Mouse (Mus musculus) WW6 (cell line): ENCODE results near the gene Ctnnd1.
"Not testable (repeated sequence)": the region's sequence is repeated elsewhere in the genome, so short reads cannot be mapped to it uniquely, and the experiment has no call there.

Experiments
- DNase-seq: peaks from one replicate; pipeline ENCODE4 v3.0.0-alpha.2; 2013; ENCODE audit warnings: low read depth, low spot score

The Ctnnd1 gene

DNA sequence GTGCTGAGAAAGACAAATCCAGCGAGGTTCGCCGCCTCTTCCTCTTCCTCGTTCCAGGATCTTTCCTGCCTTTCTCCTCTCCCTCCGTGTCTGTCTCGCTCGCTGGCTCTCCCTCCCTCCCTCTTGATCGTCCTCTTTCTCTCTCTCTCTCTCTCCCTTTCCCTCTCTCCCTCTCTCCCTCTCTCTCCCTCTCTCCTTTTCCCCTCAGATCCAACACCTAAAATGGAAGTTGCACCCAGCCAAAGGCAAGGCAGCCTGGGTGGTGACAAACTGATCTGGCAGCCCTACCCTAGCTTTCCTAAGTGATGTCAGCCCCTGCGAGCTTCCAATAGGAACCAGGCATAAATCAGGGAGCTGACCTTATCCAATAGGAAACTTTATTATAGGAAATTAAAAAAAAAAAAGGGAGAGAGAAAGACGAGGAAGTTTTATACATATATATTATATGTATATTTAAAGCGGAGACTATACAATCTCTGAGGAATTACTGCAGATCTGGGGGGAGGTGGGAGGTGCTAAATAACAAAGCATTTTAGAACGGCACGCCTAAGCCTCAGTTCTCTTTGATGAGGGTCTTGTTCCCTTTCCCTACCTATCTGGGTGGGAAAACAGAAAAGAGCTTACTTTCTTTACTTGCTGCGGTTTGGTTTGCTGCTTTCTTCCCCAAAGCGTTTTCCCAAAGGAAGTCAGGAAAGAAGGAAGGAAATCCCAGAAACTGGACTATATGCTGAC is at the start of gene Ctnnd1:
Ctnnd1 (minus strand) TSS at position 302 of the 732 bp plus-strand sequence.
- peak; percentile 59 for DNase-seq

DNA sequence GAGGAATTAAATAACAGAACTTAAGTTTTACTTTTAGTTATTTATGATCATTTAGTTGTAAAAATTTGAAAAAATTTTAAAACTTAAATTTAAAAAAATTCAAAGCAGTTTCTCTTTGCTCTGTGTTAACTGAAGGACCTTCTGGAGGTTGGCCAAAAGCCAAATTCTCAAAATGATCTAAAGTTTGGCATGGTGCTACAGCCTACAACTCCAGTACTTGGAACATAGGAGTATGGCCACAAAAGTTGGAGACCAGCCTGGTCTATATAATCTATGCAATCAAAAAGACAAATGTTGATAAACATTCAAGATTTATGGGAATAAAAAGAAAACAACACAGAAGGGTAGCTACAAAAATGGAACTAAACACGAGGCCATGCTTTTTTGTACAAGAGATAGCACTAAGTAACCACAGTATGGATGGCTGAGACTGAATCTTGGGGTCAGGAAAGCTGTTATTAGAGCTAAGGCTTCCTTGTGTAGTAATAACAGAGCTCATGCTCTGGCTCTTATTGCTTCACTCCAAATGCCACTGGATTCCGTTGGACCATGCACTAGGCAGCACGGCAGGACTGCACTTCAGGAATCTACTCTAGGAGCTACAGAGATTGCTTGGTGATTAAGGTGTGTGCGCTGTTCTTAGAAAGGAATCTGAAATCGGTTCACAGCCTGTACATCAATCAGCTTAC is 44.6 kb upstream of the Ctnnd1 start:
- no peak for DNase-seq

DNA sequence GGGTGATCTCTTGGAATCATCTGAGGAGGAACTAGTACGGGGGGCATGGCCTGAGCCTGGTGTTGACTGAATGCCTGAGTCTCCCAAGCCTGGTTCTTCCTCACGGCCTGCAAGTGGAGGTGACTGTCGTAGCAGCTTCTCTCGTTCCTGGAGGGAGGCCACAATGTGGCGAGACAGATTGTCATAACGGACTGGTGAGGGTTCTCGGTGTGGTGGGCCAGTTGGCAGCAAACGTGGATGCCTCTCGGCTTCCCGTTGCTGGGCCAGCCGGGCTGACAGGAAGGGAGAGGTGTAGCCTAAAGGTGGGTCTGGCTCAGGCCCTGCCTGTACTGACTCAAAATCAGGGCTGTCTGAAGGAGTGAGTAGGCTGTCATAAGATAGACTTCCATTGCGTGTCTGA is 39.5 kb upstream of the Ctnnd1 start:
- no peak for DNase-seq

DNA sequence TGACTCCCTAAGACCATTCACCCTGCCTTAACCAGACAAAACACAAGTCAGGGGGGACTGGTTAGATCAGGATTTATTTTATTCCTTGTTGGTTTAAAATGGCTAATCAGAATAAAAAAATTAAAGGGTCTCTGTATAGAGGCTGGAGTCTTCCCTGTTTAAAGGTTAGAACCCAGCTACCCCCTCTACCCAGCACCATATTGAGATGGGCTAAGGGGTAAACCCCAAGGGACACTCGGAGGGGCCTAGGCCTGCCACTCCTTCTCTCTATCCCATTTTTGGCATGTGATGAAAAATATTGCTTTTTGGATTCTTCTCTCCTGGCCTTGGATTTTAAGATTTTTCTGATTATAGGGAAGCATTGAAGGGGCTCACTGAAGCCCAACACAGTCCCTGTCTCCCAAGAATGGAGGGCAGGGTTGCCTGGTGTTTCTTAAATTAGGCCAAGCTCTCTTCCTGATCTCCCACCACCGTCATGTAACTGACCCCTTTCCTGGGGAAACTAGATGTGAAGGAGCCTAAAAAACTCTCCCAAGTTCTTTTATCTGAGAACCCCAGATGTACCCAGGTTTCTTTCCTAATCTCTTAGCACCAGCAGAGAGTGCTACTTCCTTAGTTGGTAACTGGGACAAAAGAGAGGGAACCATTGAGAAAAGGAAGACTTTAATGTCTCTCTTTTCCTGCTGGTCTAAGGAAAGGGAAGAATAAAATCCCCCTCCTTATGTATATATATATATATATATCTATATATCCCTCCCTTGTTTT is 37.7 kb upstream of the Ctnnd1 start:
- DNase-seq = no peak

DNA sequence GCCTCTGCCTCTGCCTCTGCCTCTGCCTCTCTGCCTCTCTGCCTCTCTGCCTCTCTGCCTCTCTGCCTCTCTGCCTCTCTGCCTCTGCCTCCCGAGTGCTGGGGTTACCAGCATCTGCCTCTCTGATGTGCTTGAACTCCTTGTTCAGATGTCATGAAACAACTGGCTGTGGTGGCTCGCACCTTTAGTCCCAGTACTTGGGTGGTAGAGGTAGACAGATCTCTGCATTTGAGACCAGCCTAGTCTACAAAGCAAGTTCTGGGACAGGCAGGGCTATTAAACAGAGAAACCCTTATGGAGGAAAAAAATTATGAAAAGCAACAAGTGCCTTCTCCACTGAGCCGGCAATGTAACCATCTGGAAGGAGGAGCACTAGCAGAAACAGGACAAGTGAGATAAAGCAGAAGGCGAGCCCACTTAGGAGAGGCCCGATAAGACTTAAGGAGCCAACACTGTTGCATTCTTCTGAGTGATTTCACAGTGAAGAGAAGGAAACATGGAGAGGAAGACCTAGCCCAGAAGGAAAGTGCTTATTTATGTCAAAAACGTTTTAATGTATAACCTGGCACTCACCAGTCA is 32.1 kb upstream of the Ctnnd1 start:
- DNase-seq = no peak

DNA sequence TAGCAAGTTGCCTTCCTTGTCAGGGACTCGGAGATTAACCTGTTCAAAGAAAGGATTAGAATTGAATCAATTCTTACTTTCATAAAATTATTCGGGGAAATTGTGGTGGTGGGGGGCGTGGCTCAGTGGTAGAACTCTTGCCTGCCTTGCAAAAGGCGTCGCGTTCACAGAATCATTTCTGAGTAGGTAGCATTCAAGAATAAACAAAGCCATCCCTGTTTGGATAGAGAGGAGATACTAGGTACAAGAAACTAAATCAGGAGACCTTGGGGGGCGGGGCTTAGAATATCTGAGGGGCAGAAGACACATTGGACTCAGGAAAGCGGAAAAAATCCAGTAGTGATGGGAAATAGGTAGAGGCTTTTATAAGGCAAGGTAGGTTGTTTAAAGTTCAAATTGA is 28.5 kb upstream of the Ctnnd1 start, which contains the start of gene Tmx2:
Tmx2 (minus strand) TSS at position 125 of the 400 bp plus-strand sequence.
- no peak for DNase-seq

DNA sequence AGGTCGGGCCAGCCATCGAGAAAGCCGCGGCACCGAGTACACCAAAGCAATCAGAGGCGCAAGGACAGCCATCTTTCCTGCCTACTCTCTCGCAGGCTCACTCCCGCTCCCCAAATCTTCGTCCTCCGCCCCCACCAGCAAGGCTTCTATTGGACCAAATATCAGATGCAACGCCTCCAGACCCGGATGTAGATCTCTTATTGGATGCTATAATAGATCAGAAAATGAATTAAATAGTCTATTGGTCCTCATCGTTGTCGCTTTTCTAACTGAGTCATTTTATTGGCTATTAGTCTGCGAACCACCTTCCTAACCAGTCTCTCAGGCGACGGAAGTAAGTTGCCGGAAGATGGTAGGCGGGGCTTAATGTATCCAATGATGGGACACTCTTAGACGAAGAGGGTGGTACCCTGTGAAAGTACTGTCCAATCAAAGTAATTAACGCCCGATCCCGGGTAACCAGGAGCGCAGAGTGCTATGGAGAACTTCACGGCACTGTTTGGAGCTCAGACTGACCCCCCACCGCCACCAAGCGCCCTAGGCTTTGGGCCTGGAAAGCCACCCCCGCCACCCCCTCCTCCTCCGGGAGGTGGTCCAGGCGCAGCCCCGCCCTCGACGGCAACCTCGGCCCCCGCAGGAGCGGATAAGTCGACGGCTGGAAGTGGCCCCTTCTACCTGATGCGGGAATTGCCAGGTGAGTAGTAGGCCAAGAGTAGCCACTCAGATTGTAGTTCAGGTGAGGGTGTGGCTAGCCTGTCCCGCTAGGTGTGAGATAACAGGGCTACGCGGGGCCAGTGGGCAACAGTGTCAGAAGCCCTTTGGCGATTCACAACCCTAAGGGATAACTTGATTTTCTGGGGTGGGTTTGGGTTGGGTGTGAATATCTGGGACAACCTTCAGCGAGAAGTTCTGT is 27.7 kb upstream of the Ctnnd1 start, which contains the start of the genes Gm28635 and Med19:
Gm28635 (minus strand) TSS at position 74 of the 913 bp plus-strand sequence.
Med19 (plus strand) TSS at position 435 of the 913 bp plus-strand sequence.
- DNase-seq = peak; percentile 96

DNA sequence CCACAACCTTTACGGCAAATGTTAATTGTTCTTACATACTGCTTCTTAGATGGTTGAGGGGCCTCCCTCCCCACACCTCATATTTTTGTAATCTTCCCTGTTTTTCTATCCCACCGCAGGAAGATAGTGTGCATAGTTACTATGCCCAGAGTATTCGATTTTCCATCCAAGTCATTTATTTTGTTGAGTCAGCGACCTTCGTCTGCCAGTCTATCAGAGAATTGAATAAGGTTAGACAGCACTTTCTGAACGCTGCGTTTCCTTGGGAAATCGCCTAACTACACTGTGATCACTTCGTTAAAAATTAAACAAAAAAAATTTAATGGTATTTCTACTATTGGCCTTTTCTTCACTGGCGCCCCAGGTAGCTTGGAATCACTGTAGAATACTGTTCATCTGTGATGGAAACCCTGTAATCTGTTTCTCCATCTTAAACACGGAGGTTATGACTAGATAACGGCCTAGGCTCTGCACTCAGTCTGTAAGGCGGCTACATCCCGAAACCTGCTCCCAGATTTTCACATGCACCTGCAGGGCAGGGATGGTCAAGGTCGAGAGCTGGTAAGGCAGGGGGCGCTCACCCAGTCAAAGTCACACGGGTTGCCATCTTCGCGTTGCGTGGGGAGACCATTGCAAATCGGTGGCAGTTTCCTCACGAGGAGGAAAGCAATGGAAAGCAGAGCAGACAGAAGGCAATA is 26.9 kb upstream of the Ctnnd1 start:
- no peak for DNase-seq

DNA sequence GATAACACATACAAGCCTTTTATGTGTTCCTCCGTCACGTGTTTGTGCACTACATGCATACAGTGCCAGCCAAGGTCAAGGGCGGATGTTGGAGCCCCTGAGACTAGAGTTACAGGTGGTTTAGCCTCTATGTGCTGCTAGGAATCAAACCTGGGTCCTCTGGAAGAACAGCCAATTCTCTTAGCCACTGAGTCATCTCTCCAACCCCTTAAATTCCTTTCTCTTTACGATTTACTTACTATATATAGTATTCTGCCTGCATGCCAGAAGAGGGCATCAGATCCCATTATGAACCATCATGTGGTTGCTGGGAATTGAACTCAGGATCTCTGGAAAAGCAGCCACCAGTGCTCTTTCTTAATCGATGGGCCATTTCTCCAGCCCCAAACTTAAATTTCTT is 21.0 kb upstream of the Ctnnd1 start:
- not testable (repeated sequence) for DNase-seq

DNA sequence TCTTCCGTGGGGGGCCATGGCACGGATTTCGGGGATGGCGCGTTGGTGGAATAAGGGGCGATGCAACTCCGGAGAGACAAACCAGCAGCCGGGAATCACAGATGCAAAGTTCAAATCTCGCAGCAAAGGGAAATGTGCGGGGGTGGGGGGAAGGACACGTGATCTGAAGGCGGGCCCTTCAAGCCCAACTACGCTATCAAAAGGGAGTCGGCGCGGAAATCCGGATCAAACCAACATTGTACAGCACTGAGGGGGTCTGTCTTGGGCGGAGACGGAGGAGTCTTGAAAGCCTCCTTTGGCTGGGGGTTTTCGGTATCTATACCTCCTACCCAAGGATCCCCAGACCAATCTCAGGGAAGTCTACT is 20.0 kb upstream of the Ctnnd1 start, which contains the start of gene Selenoh:
Selenoh (minus strand) TSS at position 202 of the 365 bp plus-strand sequence.
- peak; percentile 93 for DNase-seq

DNA sequence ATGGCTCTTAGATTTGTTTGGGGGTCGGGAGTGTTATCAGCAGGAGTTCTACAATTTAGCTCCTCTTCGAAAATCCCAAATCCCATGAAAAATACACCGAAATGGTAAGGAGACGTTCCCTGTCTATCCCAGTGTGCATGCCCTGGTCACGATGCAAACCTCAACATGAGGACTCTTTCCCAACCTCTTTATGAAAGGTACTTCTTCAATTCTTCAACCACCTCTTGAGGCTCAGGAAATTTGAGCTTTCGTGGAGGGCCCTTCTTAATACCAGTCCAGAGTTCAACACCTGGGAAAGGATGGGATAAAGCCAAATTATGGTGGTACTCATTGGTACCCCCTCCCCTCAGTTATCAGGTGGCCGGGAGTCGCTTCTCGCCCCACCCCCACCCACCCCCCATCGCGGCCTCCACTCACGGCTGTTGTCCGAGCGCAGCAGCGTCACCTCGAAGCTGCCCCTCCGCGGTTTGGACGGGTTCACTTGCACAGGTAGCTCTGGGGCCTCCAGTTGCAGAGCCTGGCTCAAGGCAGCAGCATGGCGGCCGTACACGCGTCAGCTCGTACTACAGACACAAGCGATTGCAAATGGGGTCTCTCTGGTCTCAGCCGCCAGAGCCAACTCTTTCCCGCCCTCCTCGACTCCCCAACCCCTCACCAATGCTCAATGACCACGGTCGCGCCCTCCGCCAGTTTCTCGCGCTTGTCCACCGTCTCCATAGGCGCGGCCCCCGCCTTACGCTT is 19.4 kb upstream of the Ctnnd1 start:
- DNase-seq = no peak

DNA sequence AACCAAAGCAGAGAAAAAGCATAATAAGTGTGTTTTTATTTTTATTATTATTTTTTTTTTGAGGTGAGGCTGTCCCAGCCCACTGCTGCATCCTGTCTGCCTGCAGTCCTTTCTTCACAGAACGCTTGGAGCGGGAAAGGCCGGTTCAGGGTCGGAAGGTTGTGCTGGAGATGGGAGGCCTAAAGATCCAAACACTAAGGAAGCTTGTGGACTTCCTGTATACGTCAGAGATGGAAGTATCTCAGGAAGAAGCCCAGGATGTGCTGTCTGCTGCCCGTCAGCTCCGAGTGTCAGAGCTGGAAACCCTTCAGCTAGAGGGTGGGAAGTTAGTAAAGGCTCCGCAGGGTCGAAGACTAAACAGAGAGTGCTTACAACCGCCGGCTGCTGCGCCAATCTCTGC is 15.5 kb upstream of the Ctnnd1 start:
- no peak for DNase-seq

DNA sequence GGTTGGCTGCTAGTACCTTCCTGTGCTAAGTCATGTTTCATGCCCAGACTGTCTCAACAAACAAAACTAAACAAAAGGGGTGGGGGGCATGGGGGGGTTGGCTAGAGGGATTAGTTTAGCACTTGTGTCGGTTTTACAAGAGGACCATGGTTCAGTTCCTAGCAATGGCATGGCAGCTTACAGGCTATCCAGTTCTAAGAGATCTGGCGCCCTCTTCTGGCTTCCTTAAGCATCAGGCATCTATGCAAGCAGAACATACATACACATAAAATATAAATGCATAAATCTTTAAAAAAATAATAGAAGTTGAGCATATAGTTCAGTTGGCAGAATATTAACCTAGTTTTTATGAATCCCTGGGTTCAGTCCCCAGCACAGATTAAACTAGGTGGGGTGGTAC is 12.3 kb upstream of the Ctnnd1 start:
- DNase-seq = no peak

DNA sequence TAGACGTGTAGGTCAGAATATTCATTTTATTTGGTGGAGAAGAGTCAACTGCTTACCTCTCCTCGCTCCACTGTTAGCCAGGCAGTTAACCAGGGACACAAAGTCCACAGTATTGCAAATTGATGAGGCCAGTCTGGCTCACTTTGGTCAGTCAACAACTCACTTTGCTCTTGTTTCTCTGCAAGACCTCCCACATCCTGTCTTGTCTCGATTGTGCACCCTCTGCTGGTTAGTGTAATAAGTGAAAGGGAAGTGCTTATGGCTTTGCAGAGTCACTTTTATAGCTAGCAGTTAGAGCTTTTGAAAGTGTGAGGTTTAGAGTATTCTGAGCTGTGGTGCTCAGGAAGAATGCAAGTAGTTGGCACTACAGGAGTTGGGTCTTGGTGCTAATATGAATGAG is 9.7 kb upstream of the Ctnnd1 start:
- no peak for DNase-seq

DNA sequence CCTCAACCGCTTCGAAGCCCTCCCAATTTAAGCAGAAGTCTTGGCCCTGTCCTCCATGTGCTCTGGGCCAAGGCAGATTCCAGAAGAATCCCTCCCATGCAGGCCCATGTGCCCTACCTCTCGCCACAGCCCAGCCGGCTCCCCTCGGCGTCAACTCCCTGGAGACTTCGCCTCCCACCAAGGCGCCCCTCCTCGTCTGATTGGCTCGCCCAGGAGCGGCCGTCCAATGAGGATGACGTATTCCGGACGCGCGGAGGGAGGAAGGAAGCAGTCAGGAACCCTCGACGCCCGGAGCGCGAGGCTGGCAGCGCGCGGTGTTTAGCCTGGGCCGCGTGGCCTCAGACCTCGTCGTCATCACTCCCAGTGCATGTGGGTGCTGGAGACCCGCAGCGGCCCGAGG is 8.2 kb upstream of the Ctnnd1 start, which contains the start of gene Btbd18:
Btbd18 (plus strand) TSS at position 274 of the 400 bp plus-strand sequence.
- DNase-seq = no peak

DNA sequence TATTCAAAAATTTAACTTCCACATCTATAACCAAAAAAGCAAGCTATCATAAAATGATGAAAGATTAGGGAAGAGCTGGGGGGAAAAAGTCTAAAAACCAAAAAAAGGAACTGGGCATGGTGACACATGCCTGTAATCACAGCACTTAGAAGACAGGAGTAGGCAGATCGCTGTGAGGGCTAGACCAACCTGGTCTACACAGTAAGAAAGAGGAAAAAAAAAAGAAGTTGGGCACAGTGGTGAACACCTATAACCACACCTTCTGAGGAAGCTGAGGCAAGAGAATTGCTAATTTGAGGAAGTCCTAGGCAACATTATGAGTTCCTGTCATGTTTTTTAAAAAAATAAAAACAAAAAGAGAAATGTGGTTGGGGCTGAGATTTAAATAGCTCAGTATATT is 5.3 kb upstream of the Ctnnd1 start:
- DNase-seq = no peak

DNA sequence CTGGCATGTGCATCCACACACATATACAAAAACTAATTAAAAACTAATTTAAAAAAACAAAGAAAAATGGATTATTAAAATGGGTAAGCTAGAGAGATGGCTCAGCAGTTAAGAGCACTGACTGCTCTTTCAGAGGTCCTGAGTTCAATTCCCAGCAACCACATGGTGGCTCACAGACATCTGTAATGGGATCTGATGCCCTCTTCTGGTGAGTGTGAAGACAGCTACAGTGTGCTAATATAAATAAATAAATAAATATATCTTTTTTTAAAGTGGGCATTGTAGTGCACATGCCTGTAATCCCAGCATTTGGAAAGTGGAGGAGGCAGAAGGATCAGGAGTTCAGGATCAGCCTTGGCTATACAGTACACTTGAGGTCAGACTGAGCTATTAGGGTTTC is 2.8 kb upstream of the Ctnnd1 start:
- DNase-seq = no peak

DNA sequence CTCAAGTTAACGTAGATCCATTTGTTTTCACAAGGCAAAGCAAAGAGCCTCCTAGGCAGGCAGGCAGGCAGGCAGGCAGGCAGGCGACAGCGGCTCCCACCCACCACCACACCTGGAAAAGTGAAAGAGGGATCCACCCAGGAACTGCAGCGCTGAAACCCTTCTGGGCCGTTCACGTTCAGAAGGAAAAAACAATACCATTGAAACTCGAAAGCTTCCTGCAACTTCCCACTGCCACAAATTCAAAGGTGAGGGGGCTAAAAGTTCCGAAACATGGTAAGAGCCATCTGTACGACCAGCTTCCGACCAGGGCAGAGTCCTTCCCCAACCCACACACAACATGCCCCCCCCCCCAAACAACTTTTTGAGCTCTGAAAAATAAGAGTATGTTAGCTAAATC is 891 bp downstream of the Ctnnd1 start:
- DNase-seq = no peak

DNA sequence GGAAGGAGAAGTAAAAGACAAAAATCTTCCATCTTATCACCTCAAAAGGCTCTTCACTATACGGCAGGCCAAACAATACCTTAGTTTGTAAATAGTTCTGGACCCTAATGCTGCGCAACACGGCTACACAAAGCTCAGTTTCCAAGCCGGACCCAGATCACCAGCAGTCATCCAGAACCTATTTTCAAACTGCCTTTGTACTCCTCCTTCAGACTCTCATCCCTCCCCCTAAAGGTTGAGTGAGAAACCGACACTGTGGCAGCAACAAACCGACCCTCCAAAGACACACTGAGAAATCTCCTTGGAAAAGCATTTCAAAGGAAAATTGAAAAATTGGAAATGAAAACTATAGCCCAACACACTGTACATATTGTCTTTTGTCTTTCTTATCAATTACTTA is 2.2 kb downstream of the Ctnnd1 start:
- DNase-seq = no peak
